Mouse (Mus musculus) lung, adult 2 months (tissue): Measurements from ENCODE around the gene Gsto1.

ENCODE experiments used
- CTCF ChIP-seq: fragments of 200-500 bp; IDR thresholded peaks from 2 replicates; pipeline ENCODE4 v1.5.1; 2011; ENCODE audit warnings: mild to moderate bottlenecking, low read length, control low read depth; ENCODE audit not compliant: insufficient read depth
- POLR2A ChIP-seq: fragments of 200-500 bp; IDR thresholded peaks from 2 replicates; pipeline ENCODE4 v1.6.1; 2011; ENCODE audit warnings: low read depth, mild to moderate bottlenecking, control low read depth, low read length, borderline replicate concordance; ENCODE audit errors: extremely low read depth

DNA sequence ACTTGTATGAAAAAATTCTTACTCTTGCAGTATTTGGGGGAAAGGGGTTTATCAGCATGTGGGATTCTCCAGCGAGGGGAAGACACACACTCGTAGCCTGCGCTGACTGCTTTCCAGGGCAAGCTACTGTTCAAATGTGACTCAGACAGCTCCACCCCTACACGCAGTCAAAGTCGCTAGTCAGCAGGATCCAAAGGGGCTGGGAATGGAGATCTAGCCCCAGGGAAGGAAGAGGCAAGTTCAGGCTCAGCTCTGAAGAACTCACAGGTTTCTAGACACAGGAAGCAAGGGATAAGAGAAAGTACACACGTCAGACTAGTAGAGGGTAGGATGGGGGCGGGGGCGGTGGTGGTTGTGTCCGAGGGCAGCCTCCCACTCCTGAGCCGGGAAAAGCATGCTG is 45.8 kb downstream of the Gsto1 start:
- no peak for TF ChIP-seq CTCF
- TF ChIP-seq POLR2A: no peak
